In the genomic region with DNA sequence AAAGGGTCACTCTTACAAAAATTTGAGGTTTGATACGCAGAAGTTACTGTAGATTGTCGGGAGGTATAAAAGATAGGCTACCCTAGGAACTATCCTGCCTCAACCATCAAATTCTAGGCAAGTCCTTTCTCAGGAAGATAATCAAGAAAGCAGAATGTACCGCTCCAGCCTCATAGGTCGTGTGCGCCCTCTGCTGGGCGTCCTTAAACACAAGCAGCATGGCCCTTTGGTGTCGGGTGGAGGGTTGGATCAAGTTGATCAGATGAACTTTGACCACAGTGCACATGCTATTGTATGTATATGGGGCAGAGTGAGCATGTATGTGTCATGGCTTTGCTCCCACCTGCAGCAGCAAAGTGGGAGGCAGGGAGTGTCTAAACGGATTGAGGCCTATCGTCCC, we compare ENCODE assay signal across 8 mouse cellular contexts. TPM values are rescaled to one million over a fixed set of nuclear protein-coding genes. Genes with fewer than 3 reads are reported as not detected.
DNase-seq lines count a peak whose midpoint lies in the region; ATAC-seq and TF ChIP-seq lines count a peak whose summit lies in the region.

No protein-coding gene starts in this region.

- TF ChIP-seq EP300 in stomach, postnatal 0 days (optimal IDR thresholded peaks at IDR 0.05), result no peak

- H3K4me3 ChIP-seq in hindbrain, embryonic 10.5 days, result no peak overlapping the region
- H3K4me3 ChIP-seq in hindbrain, embryonic 12.5 days, result no peak overlapping the region
- no peak overlapping the region for H3K4me3 ChIP-seq in gastrocnemius, adult 2 months
- no peak overlapping the region for H3K4me3 ChIP-seq in layer of hippocampus, adult 2 months
- H3K4me3 ChIP-seq in stomach, postnatal 0 days (ENCODE audit: low read depth, low read length), result no peak overlapping the region

- no peak for ATAC-seq in hindbrain, embryonic 12.5 days (ENCODE audit: low FRiP score)
- peak; percentile 84 for ATAC-seq in stomach, postnatal 0 days (ENCODE audit: low FRiP score, low TSS enrichment)

- H3K4me2 ChIP-seq in hindbrain, embryonic 12.5 days (replicated peaks), result no peak overlapping the region
- no peak overlapping the region for H3K4me2 ChIP-seq in stomach, postnatal 0 days (replicated peaks; ENCODE audit: low read depth)

- peak; percentile 63 for DNase-seq in hindbrain, embryonic 10.5 days (ENCODE audit: low spot score)
- DNase-seq in NIH3T3 (ENCODE audit: low read depth), result peak; percentile 89
- peak; percentile 46 for DNase-seq in cerebellum, adult 9-11 months
- DNase-seq in gastrocnemius, adult 2 months, result peak; percentile 67
- DNase-seq in layer of hippocampus, adult 2 months (ENCODE audit: low spot score in 2 of 2), result peak; percentile 40 to 77
- peak; percentile 71 for DNase-seq in lung, postnatal 14 days
- peak; percentile 73 for DNase-seq in stomach, postnatal 0 days (ENCODE audit: low spot score)

- no peaks in the 10 kb centered on the region for H3K4me1 ChIP-seq in hindbrain, embryonic 10.5 days (replicated peaks)
- no peaks in the 10 kb centered on the region for H3K4me1 ChIP-seq in hindbrain, embryonic 12.5 days
- no peaks in the 10 kb centered on the region for H3K4me1 ChIP-seq in stomach, postnatal 0 days (replicated peaks; ENCODE audit: control insufficient read depth, insufficient read depth)

- 0 out of 2 replicates have a peak, but pooled peaks cover 3% of the 10 kb centered on the region for H3K9me3 ChIP-seq in hindbrain, embryonic 10.5 days
- no peaks in the 10 kb centered on the region for H3K9me3 ChIP-seq in hindbrain, embryonic 12.5 days (replicated peaks)
- H3K9me3 ChIP-seq in stomach, postnatal 0 days (ENCODE audit: control insufficient read depth, low read length), result no peaks in the 10 kb centered on the region

- H3K27me3 ChIP-seq in hindbrain, embryonic 10.5 days (ENCODE audit: insufficient read depth, poor library complexity, severe bottlenecking), result no peaks in the 10 kb centered on the region
- no peaks in the 10 kb centered on the region for H3K27me3 ChIP-seq in hindbrain, embryonic 12.5 days
- H3K27me3 ChIP-seq in stomach, postnatal 0 days (ENCODE audit: control insufficient read depth, insufficient read depth, low read length), result no peaks in the 10 kb centered on the region

- no peaks in the 10 kb centered on the region for H3K36me3 ChIP-seq in hindbrain, embryonic 10.5 days
- H3K36me3 ChIP-seq in hindbrain, embryonic 12.5 days, result no peaks in the 10 kb centered on the region
- H3K36me3 ChIP-seq in stomach, postnatal 0 days (ENCODE audit: control insufficient read depth, insufficient read depth, low read length), result no peaks in the 10 kb centered on the region

- peak; percentile 88 for TF ChIP-seq CTCF in gastrocnemius, adult 2 months (IDR thresholded peaks at IDR 0.05)
- TF ChIP-seq CTCF in layer of hippocampus, adult 2 months (conservative IDR thresholded peaks at IDR 0.05), result peak; percentile 96
- TF ChIP-seq CTCF in stomach, postnatal 0 days (IDR thresholded peaks at IDR 0.05; ENCODE audit: low read depth), result peak; percentile 98

- no peak overlapping the region for H3K27ac ChIP-seq in hindbrain, embryonic 10.5 days
- no peak overlapping the region for H3K27ac ChIP-seq in hindbrain, embryonic 12.5 days
- H3K27ac ChIP-seq in gastrocnemius, adult 2 months, result no peak overlapping the region
- H3K27ac ChIP-seq in layer of hippocampus, adult 2 months, result no peak overlapping the region
- no peak overlapping the region for H3K27ac ChIP-seq in stomach, postnatal 0 days (replicated peaks)

- WGBS in hindbrain, embryonic 10.5 days, result 15% methylated on average over 9 of the region's 9 CpGs
- WGBS in hindbrain, embryonic 12.5 days, result 16% methylated on average over 9 of the region's 9 CpGs
- WGBS in stomach, postnatal 0 days, result 13% methylated on average over 9 of the region's 9 CpGs

- intact Hi-C loops in gastrocnemius, adult 2 months (cut with DNase I), result loop anchor here (1.0 to 5.0 kb wide), 2 partner anchors 59 to 101 kb away; no protein-coding TSS in a partner anchor

- H3K9ac ChIP-seq in hindbrain, embryonic 12.5 days, result no peak overlapping the region
- H3K9ac ChIP-seq in stomach, postnatal 0 days (ENCODE audit: low read length), result no peak overlapping the region

RNA-seq across cellular contexts. Expression of a gene that starts 7.9 kb away (rescaled TPM):
- polyA plus RNA-seq in hindbrain, embryonic 10.5 days (2016; fragmentation: Nextera tagmentation; extraction: Ambion mirVana), result 8.6 and 9.4 TPM in 2 replicates
- polyA plus RNA-seq in hindbrain, embryonic 12.5 days (2016; fragmentation: Nextera tagmentation; extraction: Ambion mirVana), result 12.2 and 12.8 TPM in 2 replicates
- 1 to 10 TPM; 4.9 to 6.8 TPM for total RNA-seq in gastrocnemius, adult 2 months (2021)
- 10 to 100 TPM; 25.7 to 31.6 TPM for total RNA-seq in layer of hippocampus, adult 2 months (2021)
- polyA plus RNA-seq in stomach, postnatal 0 days (2015; fragmentation: Nextera tagmentation; extraction: Ambion mirVana), result 2.4 and 2.5 TPM in 2 replicates

RNA-seq across cellular contexts. Expression of a gene that starts 29.4 kb away (rescaled TPM):
- polyA plus RNA-seq in hindbrain, embryonic 10.5 days (2016; fragmentation: Nextera tagmentation; extraction: Ambion mirVana), result not detected in 2 replicates
- not detected in 2 replicates for polyA plus RNA-seq in hindbrain, embryonic 12.5 days (2016; fragmentation: Nextera tagmentation; extraction: Ambion mirVana)
- not detected for total RNA-seq in gastrocnemius, adult 2 months (2021)
- total RNA-seq in layer of hippocampus, adult 2 months (2021), result not detected
- polyA plus RNA-seq in stomach, postnatal 0 days (2015; fragmentation: Nextera tagmentation; extraction: Ambion mirVana), result not detected in 2 replicates

RNA-seq across cellular contexts. Expression of a gene that starts 31.0 kb away (rescaled TPM):
- not detected in 2 replicates for polyA plus RNA-seq in hindbrain, embryonic 10.5 days (2016; fragmentation: Nextera tagmentation; extraction: Ambion mirVana)
- not detected in 2 replicates for polyA plus RNA-seq in hindbrain, embryonic 12.5 days (2016; fragmentation: Nextera tagmentation; extraction: Ambion mirVana)
- total RNA-seq in gastrocnemius, adult 2 months (2021), result not detected
- not detected for total RNA-seq in layer of hippocampus, adult 2 months (2021)
- polyA plus RNA-seq in stomach, postnatal 0 days (2015; fragmentation: Nextera tagmentation; extraction: Ambion mirVana), result not detected in 2 replicates

RNA-seq across cellular contexts. Expression of a gene that starts 32.1 kb away (rescaled TPM):
- polyA plus RNA-seq in hindbrain, embryonic 10.5 days (2016; fragmentation: Nextera tagmentation; extraction: Ambion mirVana), result not detected in 2 replicates
- not detected in 2 replicates for polyA plus RNA-seq in hindbrain, embryonic 12.5 days (2016; fragmentation: Nextera tagmentation; extraction: Ambion mirVana)
- not detected for total RNA-seq in gastrocnemius, adult 2 months (2021)
- not detected for total RNA-seq in layer of hippocampus, adult 2 months (2021)
- polyA plus RNA-seq in stomach, postnatal 0 days (2015; fragmentation: Nextera tagmentation; extraction: Ambion mirVana), result 1.2 and 1.5 TPM in 2 replicates
